Mouse (Mus musculus) neutrophil, adult 83 days (primary cell): ENCODE data around the gene Ccdc183. TPM values are rescaled to one million over a fixed set of nuclear protein-coding genes. Genes with fewer than 3 reads are reported as not detected.

ENCODE experiments used
- total RNA-seq, 2 experiments: library from RNA; stranded (reverse); gene quantifications; one replicate each; pipeline ENCODE4 v1.2.4; 2023

Ccdc183 gene
- not detected for total RNA-seq

GRCm38 (mm10) chr2:25617578-25617977 lies at the start of gene Ccdc183:
Ccdc183 (minus strand) TSS chr2:25617678.

GRCm38 (mm10) chr2:25657652-25658051 lies 40.2 kb upstream of the Ccdc183 start, which contains the start of gene Lcn5:
Lcn5 (plus strand) TSS chr2:25657952.

DNA sequence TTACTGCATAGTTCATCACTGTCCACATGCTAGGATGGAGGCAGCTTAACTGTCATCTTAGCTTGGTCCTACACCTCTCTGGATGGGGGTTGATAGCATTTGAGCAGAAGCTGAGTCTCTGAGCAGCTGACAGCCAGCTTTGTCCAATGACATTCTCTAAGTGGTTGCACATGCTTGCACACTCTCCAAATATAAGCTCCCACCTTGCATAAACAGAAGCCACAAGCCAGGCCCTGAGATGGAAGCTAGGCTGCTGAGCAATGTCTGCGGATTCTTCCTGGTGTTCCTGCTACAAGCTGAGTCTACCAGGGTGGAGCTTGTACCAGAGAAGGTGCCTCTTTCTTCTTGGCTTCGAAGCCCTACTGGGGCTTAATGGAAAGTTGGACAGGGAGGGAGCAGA lies 35.4 kb upstream of the Ccdc183 start, which contains the start of gene Lcn8:
TSS of gene Lcn8 (plus strand) at position 219 of the 400 bp plus-strand sequence.

GRCm38 (mm10) chr2:25627811-25628210 lies 10.3 kb upstream of the Ccdc183 start, which contains the start of gene Fcna:
Fcna (minus strand) TSS chr2:25628030.

DNA sequence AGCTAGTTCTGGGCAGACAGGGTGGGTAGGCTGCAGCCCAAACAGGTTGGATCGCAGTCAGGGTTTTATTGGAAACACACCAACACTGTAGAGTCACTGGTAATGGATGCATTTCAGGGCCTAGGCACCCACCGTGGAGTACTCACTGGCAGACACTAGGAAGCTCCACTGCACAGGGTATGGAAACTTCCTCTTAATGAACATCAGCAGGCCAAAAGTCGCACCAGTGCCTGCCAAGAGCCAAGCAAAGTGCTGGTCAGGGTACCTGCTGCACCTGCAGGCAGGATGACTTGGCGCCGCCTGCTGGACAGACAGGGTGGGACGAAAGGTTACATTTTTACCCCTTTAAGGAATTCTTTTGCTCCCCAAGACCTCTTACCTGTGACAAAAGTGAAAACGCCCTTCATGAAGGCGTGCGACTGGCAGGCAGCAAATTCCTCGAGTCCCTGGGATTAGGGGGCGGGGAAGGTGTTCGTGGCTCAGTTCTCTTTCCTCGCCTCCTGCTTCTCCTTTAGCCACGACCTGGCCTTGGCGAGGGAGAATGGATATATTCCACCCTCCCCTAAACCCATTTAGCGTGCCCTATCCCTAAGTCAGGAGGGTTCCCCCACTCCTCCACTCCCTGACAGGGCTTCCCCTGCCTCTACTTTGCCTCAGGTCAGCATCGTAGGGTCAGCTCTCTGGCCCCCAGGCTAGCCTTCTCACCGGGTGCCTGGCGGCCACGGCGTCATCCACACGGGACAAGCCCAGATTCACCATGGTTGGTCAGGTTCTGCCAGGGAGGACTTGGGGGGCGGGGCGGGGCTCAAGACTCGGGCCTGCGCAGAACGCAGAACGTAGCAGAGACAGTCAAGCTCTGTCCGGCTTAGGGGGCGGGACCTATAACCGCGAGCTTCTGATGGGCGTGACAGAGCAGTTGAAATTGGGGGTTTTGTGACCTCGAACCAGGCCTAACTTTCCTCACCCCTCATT lies 4.0 kb upstream of the Ccdc183 start, which contains the start of gene Tmem141:
TSS of gene Tmem141 (minus strand) at position 777 of the 972 bp plus-strand sequence.

DNA sequence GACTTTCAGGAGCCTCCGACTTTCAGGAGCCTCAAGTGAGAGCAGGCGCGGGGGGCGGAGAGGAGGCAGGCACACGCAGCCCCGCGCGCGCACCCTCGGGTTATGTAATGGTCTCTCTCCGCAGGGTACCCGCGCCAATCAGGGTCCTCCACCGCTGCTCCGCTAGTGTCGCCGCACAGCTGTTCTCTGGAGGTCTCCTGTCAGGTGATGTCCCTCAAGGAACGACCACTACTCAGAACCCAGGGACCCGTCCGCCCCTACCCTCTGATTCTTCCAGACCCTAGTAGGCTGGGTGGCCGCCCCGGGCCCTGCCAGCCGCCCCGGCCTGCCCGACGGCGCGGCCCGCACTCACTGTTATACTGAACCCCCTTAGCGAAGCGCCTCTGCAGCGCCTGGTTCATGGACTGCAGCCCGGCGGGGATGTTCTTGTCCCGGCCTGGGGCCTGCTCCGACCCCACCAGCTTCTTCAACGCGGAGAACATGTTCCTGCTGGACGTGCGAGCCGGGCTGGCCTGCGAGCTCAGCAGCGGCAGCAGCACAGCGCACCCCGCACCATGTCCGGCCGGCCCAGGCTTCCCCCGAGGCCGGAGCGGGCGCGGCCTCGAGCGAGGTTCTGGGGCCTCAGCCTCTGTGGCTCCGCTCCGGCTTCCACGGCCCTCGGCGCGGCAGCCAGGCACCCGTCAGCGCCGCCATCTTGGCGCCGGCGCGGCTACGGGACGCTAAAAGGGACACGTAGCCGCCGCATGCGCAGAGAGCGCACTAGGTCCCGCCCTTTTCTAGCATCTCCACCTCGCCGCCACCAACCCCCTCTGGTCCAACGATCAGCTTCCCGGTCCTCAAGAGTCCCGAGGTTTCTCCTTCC lies 9.5 kb downstream of the Ccdc183 start, which contains the start of gene Rabl6:
TSS of gene Rabl6 (minus strand) at position 761 of the 862 bp plus-strand sequence.

GRCm38 (mm10) chr2:25581294-25581864 lies 36.1 kb downstream of the Ccdc183 start, which contains the start of gene Ajm1:
Ajm1 (minus strand) TSS chr2:25581757.

GRCm38 (mm10) chr2:25574579-25575431 lies 42.7 kb downstream of the Ccdc183 start, which contains the start of the genes Mamdc4 and Phpt1:
Mamdc4 (minus strand) TSS chr2:25574845.
Phpt1 (minus strand) TSS chr2:25575224.

Other genes starting within 250 kb of the Ccdc183 start
- gene Sapcd2, start 245.4 kb downstream of the Ccdc183 start, total RNA-seq = 10 to 100 TPM in 1 of 2 experiments, 1 to 10 TPM in 1; 9.8 to 12.2 TPM
- not detected for gene Entpd2, start 221.8 kb downstream of the Ccdc183 start, total RNA-seq
- gene Npdc1, start 218.3 kb downstream of the Ccdc183 start, total RNA-seq = 1 to 10 TPM in 1 of 2 experiments, not detected in 1; 1.0 TPM
- gene Fut7, start 194.4 kb downstream of the Ccdc183 start, total RNA-seq = 10 to 100 TPM; 20.7 to 24.1 TPM
- 10 to 100 TPM; 21.7 to 22.3 TPM for gene Abca2, start 189.0 kb downstream of the Ccdc183 start, total RNA-seq
- not detected for gene Clic3, start 160.8 kb downstream of the Ccdc183 start, total RNA-seq
- 10 to 100 TPM; 47.2 to 49.2 TPM for gene Paxx, start 156.6 kb downstream of the Ccdc183 start, total RNA-seq
- not detected for gene Ptgds, start 147.6 kb downstream of the Ccdc183 start, total RNA-seq
- not detected for gene Lcn12, start 123.8 kb downstream of the Ccdc183 start, total RNA-seq
- gene Fbxw5, start 116.9 kb downstream of the Ccdc183 start, total RNA-seq = 10 to 100 TPM; 25.2 to 34.4 TPM
- gene C8g, start 116.0 kb downstream of the Ccdc183 start, total RNA-seq = under 1 TPM in 1 of 2 experiments, not detected in 1; 0.95 TPM
- gene Traf2, start 70.7 kb downstream of the Ccdc183 start, total RNA-seq = 10 to 100 TPM; 21.7 to 24.5 TPM
- gene Edf1, start 59.8 kb downstream of the Ccdc183 start, total RNA-seq = 100 to 1,000 TPM in 1 of 2 experiments, 10 to 100 TPM in 1; 97.5 to 101 TPM
- under 1 TPM; 0.51 to 0.99 TPM for gene Mamdc4, start 42.8 kb downstream of the Ccdc183 start, total RNA-seq
- gene Phpt1, start 42.5 kb downstream of the Ccdc183 start, total RNA-seq = 1 to 10 TPM; 8.1 to 8.8 TPM
- not detected for gene Ajm1, start 35.9 kb downstream of the Ccdc183 start, total RNA-seq
- gene Rabl6, start 9.2 kb downstream of the Ccdc183 start, total RNA-seq = 10 to 100 TPM; 34.0 to 41.8 TPM
- gene Tmem141, start 4.3 kb upstream of the Ccdc183 start, total RNA-seq = 1 to 10 TPM; 5.3 to 5.9 TPM
- gene Fcna, start 10.4 kb upstream of the Ccdc183 start, total RNA-seq = 1 to 10 TPM in 1 of 2 experiments, under 1 TPM in 1; 0.79 to 1.7 TPM
- not detected for gene Lcn8, start 35.4 kb upstream of the Ccdc183 start, total RNA-seq
- gene Lcn5, start 40.3 kb upstream of the Ccdc183 start, total RNA-seq = not detected
- not detected for gene Lcn6, start 59.1 kb upstream of the Ccdc183 start, total RNA-seq
- not detected for gene Lcn10, start 65.0 kb upstream of the Ccdc183 start, total RNA-seq
- not detected for gene Obp2a, start 82.4 kb upstream of the Ccdc183 start, total RNA-seq
- 1 to 10 TPM; 3.2 to 6.8 TPM for gene Bmyc, start 89.1 kb upstream of the Ccdc183 start, total RNA-seq
- not detected for gene Obp2b, start 119.3 kb upstream of the Ccdc183 start, total RNA-seq
- not detected for gene Lcn3, start 147.9 kb upstream of the Ccdc183 start, total RNA-seq
- gene Lcn11, start 159.3 kb upstream of the Ccdc183 start, total RNA-seq = not detected
- not detected for gene Gm13539, start 164.6 kb upstream of the Ccdc183 start, total RNA-seq
- not detected for gene Glt6d1, start 198.2 kb upstream of the Ccdc183 start, total RNA-seq
- gene Lcn9, start 205.5 kb upstream of the Ccdc183 start, total RNA-seq = not detected
- gene Sohlh1, start 229.6 kb upstream of the Ccdc183 start, total RNA-seq = not detected
- gene Kcnt1, start 246.1 kb upstream of the Ccdc183 start, total RNA-seq = not detected